Mouse (Mus musculus) gastrocnemius, postnatal 14 days (tissue): ENCODE results near the gene Slc9a9. TPM values are rescaled to one million over a fixed set of nuclear protein-coding genes. Genes with fewer than 3 reads are reported as not detected.

Experiments
- DNase-seq: peaks from one replicate; pipeline ENCODE4 v3.0.0; 2021; ENCODE audit warnings: mixed read lengths
- intact Hi-C: fragments of 180-260 bp; cut with DNase I; formaldehyde crosslinking; loops from one replicate; pipeline ENCODE4 v1.15.1; 2025; ENCODE audit warnings: low total_unique reads
- total RNA-seq, 2 experiments: library from RNA; stranded (reverse); gene quantifications; 2 replicates each; pipeline ENCODE4 v1.2.3; 2021

Gene Slc9a9
- total RNA-seq, 2 experiments from 2014 or later = 2.5 to 3.1 TPM

DNA sequence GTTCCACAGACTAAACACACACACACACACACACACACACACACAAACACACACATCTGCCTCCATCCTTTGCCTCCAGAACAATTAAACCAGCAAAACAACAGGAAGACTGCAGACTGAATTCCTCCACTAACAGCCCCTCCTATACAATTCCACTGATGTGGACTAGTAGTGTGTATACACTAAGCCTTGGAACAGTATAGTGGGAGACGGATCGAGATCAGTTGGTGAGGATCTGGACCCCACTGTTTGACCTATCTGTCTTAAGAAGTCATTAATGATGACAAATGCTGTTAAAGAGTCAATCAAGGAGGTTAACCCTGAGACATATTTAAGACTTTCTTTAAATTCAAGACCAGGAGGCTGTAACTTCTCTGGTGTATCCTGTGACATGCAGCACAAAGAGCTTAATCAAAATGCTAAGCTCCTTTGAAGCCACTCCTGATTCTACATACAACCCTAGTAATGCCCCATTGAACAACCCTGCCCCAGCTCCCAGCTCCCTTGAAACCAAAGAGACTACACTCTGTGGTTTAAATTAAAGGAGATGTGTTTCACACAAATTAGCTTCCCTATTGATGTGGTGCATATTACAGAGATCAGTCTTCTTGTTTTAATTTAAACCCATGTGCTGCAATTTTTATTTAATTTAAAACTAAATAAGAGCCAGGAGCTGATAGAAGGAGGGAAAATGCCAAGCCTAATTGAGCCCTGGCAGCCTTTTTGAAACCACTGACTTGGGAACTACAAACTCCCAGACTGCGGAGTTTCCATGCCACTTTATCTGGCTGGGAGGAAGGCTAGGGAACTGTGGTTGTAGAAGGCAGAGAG, 364.6 kb downstream of the Slc9a9 start:
- intact Hi-C loops = no loop called here
- DNase-seq = no peak

- DNase-seq = no peak
- intact Hi-C loops = no loop called here
Observed at GRCm38 (mm10) chr9:95036209-95036608, 366.5 kb downstream of the Slc9a9 start.

DNA sequence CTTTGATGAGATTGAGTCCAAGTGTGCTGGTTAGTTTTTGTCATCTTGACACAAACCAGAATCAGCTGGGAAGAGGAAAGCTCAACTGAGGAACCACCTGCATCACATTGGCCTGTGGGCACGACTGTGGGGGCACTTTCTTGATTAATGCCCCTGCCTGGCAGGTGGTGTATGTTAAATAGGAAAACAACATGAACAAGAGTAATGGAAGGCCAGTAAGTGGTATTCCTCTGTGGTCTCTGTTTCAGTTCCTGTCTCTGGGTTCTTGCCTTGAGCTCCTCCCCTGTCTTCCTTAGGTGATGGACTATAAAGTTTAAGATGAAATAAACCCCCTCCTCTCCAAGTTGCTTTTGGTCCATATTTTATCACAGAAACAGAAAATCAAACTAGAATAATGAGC, 372.7 kb downstream of the Slc9a9 start:
- intact Hi-C loops = no loop called here
- no peak for DNase-seq

GRCm38 (mm10) chr9:95052160-95052559, 382.5 kb downstream of the Slc9a9 start:
- intact Hi-C loops = no loop called here
- no peak for DNase-seq

- intact Hi-C loops = no loop called here
- no peak for DNase-seq
Observed at GRCm38 (mm10) chr9:95053183-95053582, 383.5 kb downstream of the Slc9a9 start.

- intact Hi-C loops = no loop called here
- DNase-seq = no peak
Observed at GRCm38 (mm10) chr9:95055843-95056242, 386.1 kb downstream of the Slc9a9 start.

GRCm38 (mm10) chr9:95060702-95061101, 391.0 kb downstream of the Slc9a9 start:
- no peak for DNase-seq
- intact Hi-C loops = no loop called here

DNA sequence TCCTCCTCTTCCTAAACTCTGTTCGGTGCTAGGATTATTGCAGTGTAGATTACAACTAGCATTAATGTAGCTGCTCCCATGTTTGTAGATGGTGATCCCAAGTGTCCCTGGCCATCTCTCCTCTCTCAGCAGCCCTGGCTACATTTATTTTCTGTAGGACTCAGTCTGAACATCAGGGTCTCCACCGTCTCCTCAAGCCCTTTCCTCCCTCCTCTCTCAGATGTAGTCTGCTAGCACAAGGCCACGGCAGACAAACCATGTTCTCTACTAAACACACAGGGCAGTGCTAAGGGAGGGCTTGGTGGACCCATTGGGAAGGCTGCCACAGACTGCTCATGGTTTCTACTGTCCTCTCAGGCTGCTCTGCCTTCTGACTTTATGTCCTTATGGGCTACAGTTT, 397.3 kb downstream of the Slc9a9 start:
- DNase-seq = no peak
- intact Hi-C loops = no loop called here

DNA sequence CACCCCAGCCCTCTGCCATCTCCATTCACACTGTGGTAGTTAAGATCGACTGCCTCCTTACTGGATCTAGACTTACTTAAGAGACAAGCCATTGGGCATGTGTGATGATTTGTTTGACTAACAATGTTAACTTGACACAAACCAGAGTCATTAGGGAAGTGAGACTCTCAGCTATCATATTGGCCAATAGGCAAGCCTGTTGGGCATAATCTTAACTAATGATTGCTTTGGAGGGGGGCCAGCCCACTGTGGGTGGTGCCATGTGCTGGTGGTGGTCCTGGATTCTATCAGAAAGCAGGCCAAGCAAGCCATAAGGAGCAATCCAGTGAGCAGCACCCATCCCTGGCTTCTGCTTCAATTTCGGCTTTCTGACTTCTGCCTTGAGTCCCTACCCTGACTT, 398.8 kb downstream of the Slc9a9 start:
- no peak for DNase-seq
- intact Hi-C loops = no loop called here

DNA sequence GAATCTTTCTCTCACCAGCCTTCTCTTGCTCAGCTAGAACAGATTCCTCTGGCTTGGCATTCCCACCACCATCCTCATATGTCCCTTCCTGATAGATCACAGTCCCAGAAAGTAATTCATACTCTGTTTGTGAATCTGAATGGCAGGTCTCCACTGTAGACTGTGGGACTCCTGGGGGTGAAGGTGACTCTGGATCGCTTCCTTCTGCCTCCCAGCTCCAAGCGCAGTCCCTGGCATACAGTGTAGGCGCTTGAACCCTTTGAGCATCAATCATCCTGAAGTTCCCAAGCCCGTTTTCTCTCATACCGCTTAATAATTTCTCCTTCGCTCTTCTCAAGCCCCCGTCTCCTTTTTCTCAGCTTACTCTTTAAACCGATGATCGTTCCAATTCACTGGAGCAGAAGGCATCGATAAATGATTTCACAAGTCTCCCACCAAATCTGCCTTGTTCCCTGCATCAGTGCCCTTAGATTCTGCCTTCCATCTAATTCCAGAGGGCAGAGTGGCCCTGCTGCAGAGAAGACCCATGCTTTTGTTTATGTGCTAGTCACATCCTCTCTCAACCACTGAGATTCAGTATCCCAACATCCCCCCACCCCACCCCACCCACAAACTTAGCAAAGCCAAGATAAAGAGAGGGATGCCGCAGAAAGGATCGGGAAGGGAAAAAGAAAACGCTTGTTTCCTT, 401.3 kb downstream of the Slc9a9 start:
- intact Hi-C loops = no loop called here
- no peak for DNase-seq

DNA sequence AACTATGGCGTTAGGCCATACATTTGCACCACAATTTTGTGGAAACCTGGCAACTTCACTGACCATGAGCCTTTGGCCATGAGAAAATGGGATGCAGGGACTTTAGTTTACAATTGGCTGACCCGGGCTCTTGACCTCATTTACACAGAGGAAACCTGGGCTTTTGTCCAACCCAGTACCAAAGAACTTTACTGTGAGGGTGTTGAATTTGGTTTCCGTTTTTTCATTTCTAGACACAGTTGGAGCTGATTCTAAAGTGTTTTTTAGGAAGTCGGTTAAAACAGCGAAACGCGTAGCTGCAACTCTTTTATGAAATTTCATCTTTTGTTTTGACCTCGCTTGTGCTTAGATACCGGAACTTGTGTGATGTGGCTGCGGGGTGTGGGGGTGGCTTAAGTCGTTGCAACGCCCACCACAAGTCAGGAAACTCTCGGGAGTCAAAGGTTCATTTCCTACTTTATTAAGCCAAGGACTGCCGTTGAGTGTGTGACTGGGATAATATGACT, 402.8 kb downstream of the Slc9a9 start:
- intact Hi-C loops = no loop called here
- no peak for DNase-seq

GRCm38 (mm10) chr9:95073691-95074090, 404.0 kb downstream of the Slc9a9 start:
- intact Hi-C loops = no loop called here

GRCm38 (mm10) chr9:95075856-95076255, 406.1 kb downstream of the Slc9a9 start:
- DNase-seq = no peak
- intact Hi-C loops = no loop called here

More at GRCm38 (mm10) chr9:95073691-95074090, 404.0 kb downstream of the Slc9a9 start:
- DNase-seq = no peak

GRCm38 (mm10) chr9:95077938-95078337, 408.2 kb downstream of the Slc9a9 start:
- intact Hi-C loops = no loop called here

DNA sequence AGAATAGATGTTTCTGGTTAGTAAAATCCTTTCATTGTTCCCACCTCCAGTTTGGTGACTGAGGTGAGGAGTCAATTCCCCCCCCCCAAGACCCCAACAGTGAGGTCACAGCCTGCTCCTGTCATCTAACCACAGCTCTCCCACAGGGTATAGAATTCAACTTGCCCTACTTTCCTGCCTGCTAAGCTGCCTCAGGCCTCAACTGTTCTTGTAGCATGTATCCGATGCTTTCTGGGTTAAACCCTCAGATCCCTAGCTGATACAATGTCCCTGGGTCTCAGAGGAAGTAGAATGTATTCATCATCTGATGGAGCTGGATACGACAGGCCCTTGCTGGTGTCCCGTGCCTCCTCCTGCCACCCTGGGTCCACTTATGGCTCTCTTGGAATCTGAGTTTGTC, 408.9 kb downstream of the Slc9a9 start:
- intact Hi-C loops = no loop called here

More at GRCm38 (mm10) chr9:95077938-95078337, 408.2 kb downstream of the Slc9a9 start:
- no peak for DNase-seq

GRCm38 (mm10) chr9:95079951-95080350, 410.2 kb downstream of the Slc9a9 start:
- intact Hi-C loops = no loop called here
- no peak for DNase-seq

More for the DNA sequence above, 408.9 kb downstream of the Slc9a9 start:
- DNase-seq = no peak

DNA sequence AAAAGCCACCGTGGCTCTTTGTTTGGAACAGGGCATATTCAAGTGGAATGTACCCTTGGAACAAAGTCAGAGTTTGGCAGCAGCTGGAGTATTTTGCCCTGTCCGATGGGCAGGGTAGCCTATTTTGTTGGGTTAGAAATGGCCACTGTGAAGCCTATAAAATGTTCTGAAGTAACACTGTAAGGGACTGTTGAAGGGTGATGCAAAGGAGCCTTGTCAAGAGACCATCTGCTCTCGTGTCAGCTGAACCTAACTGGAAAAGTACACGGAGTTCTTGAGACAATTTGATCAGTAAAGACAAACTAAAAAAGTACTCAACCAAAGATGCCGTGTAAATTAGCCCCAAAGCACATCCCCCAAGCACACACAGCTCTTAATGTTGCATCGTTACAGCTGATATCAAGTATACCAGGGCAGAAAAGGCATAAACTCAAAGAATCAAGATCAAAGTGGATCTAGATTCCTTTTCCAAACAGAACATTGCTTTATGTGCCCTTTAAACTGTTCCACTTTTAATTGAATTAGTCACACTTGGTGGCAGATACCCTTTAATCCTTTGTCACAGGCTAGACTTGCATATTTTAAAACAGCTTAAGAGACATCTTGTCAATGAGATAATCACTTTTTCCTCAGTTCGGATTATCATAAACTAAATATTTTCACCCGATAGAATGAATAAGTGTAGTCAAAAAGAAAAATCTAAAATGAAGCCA, 416.6 kb downstream of the Slc9a9 start:
- intact Hi-C loops = no loop called here
- no peak for DNase-seq

GRCm38 (mm10) chr9:95088221-95088620, 418.5 kb downstream of the Slc9a9 start:
- intact Hi-C loops = no loop called here
- no peak for DNase-seq

DNA sequence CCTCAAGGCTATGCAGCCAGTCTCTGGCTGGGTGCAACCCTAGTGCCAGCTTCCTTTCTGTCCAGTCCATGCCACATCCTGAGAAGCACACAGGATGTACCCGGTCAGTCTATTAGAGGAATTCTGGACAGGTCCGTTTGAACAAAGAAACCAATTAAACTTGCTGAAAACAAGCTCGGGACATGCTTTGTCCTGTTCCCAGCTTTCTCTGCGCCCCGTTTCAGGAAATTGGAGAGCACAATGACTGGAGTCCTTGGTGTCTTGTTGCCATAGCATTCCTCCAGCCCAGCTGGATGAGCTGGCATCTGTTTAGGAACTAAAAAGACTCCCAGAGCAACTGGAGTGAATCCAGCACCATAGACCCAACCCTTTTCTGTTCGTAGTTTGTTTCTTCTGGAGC, 419.3 kb downstream of the Slc9a9 start:
- intact Hi-C loops = no loop called here
- DNase-seq = no peak

- no peak for DNase-seq
- intact Hi-C loops = no loop called here
Observed at GRCm38 (mm10) chr9:95096486-95096885, 426.8 kb downstream of the Slc9a9 start.
